Mouse (Mus musculus): ENCODE measurements around the gene Akt2. TPM values are rescaled to one million over a fixed set of nuclear protein-coding genes. Genes with fewer than 3 reads are reported as not detected.
A peak's percentile ranks its signal among the peaks of the same experiment; 100 is the strongest.

The Akt2 gene
- polyA plus RNA-seq, 1 experiment from 2014 or later = 94.2 TPM

- ATAC-seq (replicated peaks) = no peak
- Histone ChIP-seq H3K27me3 (no peaks in the 10 kb centered on the region), H3K36me3 (no peaks in the 10 kb centered on the region), H3K4me1 (peaks cover 16% of the 10 kb centered on the region), H3K27ac (replicated peaks) (peak overlapping the region; percentile 99), H3K9ac (replicated peaks) (peak overlapping the region; percentile 91), H3K4me3 (peak overlapping the region; percentile 72), H3K9me3 (no peaks in the 10 kb centered on the region), H3K4me2 (replicated peaks) (peak overlapping the region; percentile 74)
- WGBS = 2% methylated on average over 17 of the region's 17 CpGs
Observed at GRCm38 (mm10) chr7:27592217-27592929, 1.0 kb downstream of the Akt2 start.

- peaks cover 20% of the 10 kb centered on the region for H3K4me1 ChIP-seq
- peak overlapping the region; percentile 91 for H3K9ac ChIP-seq (replicated peaks)
- H3K9me3 ChIP-seq = no peaks in the 10 kb centered on the region
- peak overlapping the region; percentile 72 for H3K4me3 ChIP-seq
- H3K27me3 ChIP-seq = no peaks in the 10 kb centered on the region
- peak overlapping the region; percentile 74 for H3K4me2 ChIP-seq (replicated peaks)
- no peak for ATAC-seq (replicated peaks)
- WGBS = 73% methylated on average over 12 of the region's 12 CpGs
- H3K27ac ChIP-seq (replicated peaks) = peak overlapping the region; percentile 99
- H3K36me3 ChIP-seq = no peaks in the 10 kb centered on the region
Observed at GRCm38 (mm10) chr7:27592934-27593645, 1.7 kb downstream of the Akt2 start.

- no peak overlapping the region for H3K4me3 ChIP-seq
- 0 out of 2 replicates have a peak overlapping the region, but pooled peaks have one; percentile 4 for H3K27ac ChIP-seq (replicated peaks)
- H3K4me2 ChIP-seq (replicated peaks) = no peak overlapping the region
- H3K27me3 ChIP-seq = no peaks in the 10 kb centered on the region
- H3K9ac ChIP-seq (replicated peaks) = no peak overlapping the region
- ATAC-seq (replicated peaks) = no peak
- no peaks in the 10 kb centered on the region for H3K9me3 ChIP-seq
- H3K4me1 ChIP-seq = peaks cover 39% of the 10 kb centered on the region
- WGBS = 54% methylated on average over 10 of the region's 10 CpGs
- H3K36me3 ChIP-seq = no peaks in the 10 kb centered on the region
Observed at GRCm38 (mm10) chr7:27596586-27597503, 5.5 kb downstream of the Akt2 start.

GRCm38 (mm10) chr7:27598053-27598452 is 6.7 kb downstream of the Akt2 start:
- 86% methylated on average over 7 of the region's 7 CpGs for WGBS
- Histone ChIP-seq H3K27ac (replicated peaks) (no peak overlapping the region), H3K36me3 (no peaks in the 10 kb centered on the region), H3K9ac (replicated peaks) (no peak overlapping the region), H3K9me3 (no peaks in the 10 kb centered on the region), H3K27me3 (no peaks in the 10 kb centered on the region), H3K4me3 (no peak overlapping the region), H3K4me2 (replicated peaks) (no peak overlapping the region), H3K4me1 (peaks cover 43% of the 10 kb centered on the region)
- ATAC-seq (replicated peaks) = no peak

- H3K9ac ChIP-seq (replicated peaks) = no peak overlapping the region
Observed at GRCm38 (mm10) chr7:27601628-27602027, 10.3 kb downstream of the Akt2 start.

GRCm38 (mm10) chr7:27602161-27602560 is 10.8 kb downstream of the Akt2 start:
- Histone ChIP-seq H3K4me2 (replicated peaks) (no peak overlapping the region), H3K9me3 (no peaks in the 10 kb centered on the region), H3K27ac (replicated peaks) (peak overlapping the region; percentile 85), H3K36me3 (no peaks in the 10 kb centered on the region), H3K4me1 (peaks cover 71% of the 10 kb centered on the region), H3K27me3 (no peaks in the 10 kb centered on the region), H3K4me3 (no peak overlapping the region), H3K9ac (replicated peaks) (no peak overlapping the region)
- no peak for ATAC-seq (replicated peaks)
- WGBS = 75% methylated on average over 2 of the region's 2 CpGs

More at GRCm38 (mm10) chr7:27601628-27602027, 10.3 kb downstream of the Akt2 start:
- peak; percentile 76 for ATAC-seq (replicated peaks)
- H3K4me3 ChIP-seq = no peak overlapping the region
- peaks cover 66% of the 10 kb centered on the region for H3K4me1 ChIP-seq
- 38% methylated on average over 4 of the region's 4 CpGs for WGBS
- H3K36me3 ChIP-seq = no peaks in the 10 kb centered on the region
- no peaks in the 10 kb centered on the region for H3K9me3 ChIP-seq
- peak overlapping the region; percentile 85 for H3K27ac ChIP-seq (replicated peaks)
- H3K4me2 ChIP-seq (replicated peaks) = no peak overlapping the region
- H3K27me3 ChIP-seq = no peaks in the 10 kb centered on the region

GRCm38 (mm10) chr7:27602835-27603234 is 11.5 kb downstream of the Akt2 start:
- no peaks in the 10 kb centered on the region for H3K9me3 ChIP-seq
- H3K36me3 ChIP-seq = no peaks in the 10 kb centered on the region
- H3K9ac ChIP-seq (replicated peaks) = no peak overlapping the region
- no peak overlapping the region for H3K4me2 ChIP-seq (replicated peaks)
- H3K27ac ChIP-seq (replicated peaks) = peak overlapping the region; percentile 85
- peaks cover 74% of the 10 kb centered on the region for H3K4me1 ChIP-seq
- H3K4me3 ChIP-seq = no peak overlapping the region
- WGBS = 90% methylated on average over 7 of the region's 7 CpGs
- no peak for ATAC-seq (replicated peaks)
- H3K27me3 ChIP-seq = no peaks in the 10 kb centered on the region

- no peak overlapping the region for H3K9ac ChIP-seq (replicated peaks)
- no peak overlapping the region for H3K4me3 ChIP-seq
- 44% methylated on average over 5 of the region's 5 CpGs for WGBS
- H3K27me3 ChIP-seq = no peaks in the 10 kb centered on the region
- peak overlapping the region; percentile 79 for H3K27ac ChIP-seq (replicated peaks)
- H3K4me1 ChIP-seq = peaks cover 65% of the 10 kb centered on the region
- no peak overlapping the region for H3K4me2 ChIP-seq (replicated peaks)
- no peak for ATAC-seq (replicated peaks)
- peaks cover 13% of the 10 kb centered on the region for H3K36me3 ChIP-seq
- no peaks in the 10 kb centered on the region for H3K9me3 ChIP-seq
Observed at GRCm38 (mm10) chr7:27604661-27605348, 13.5 kb downstream of the Akt2 start.

- H3K27me3 ChIP-seq = no peaks in the 10 kb centered on the region
- no peak overlapping the region for H3K9ac ChIP-seq (replicated peaks)
- H3K4me2 ChIP-seq (replicated peaks) = no peak overlapping the region
- H3K9me3 ChIP-seq = no peaks in the 10 kb centered on the region
- H3K27ac ChIP-seq (replicated peaks) = peak overlapping the region; percentile 79
- peaks cover 19% of the 10 kb centered on the region for H3K36me3 ChIP-seq
- H3K4me1 ChIP-seq = peaks cover 64% of the 10 kb centered on the region
- WGBS = 63% methylated on average over 9 of the region's 9 CpGs
- H3K4me3 ChIP-seq = no peak overlapping the region
- ATAC-seq (replicated peaks) = no peak
Observed at GRCm38 (mm10) chr7:27605499-27606285, 14.3 kb downstream of the Akt2 start.

GRCm38 (mm10) chr7:27606481-27607254 is 15.3 kb downstream of the Akt2 start:
- Histone ChIP-seq H3K27ac (replicated peaks) (peak overlapping the region; percentile 36; the same call in 1 of the 2 replicates), H3K36me3 (peaks cover 19% of the 10 kb centered on the region), H3K9me3 (no peaks in the 10 kb centered on the region), H3K9ac (replicated peaks) (no peak overlapping the region; the same call in 1 of the 2 replicates), H3K4me2 (replicated peaks) (no peak overlapping the region), H3K4me3 (no peak overlapping the region), H3K4me1 (peaks cover 59% of the 10 kb centered on the region), H3K27me3 (no peaks in the 10 kb centered on the region)
- WGBS = 73% methylated on average over 10 of the region's 10 CpGs
- ATAC-seq (replicated peaks) = no peak

Measured in forebrain, embryonic 15.5 days (tissue).